Mouse (Mus musculus): ENCODE measurements around the gene Sv2a. TPM values are rescaled to one million over a fixed set of nuclear protein-coding genes. Genes with fewer than 3 reads are reported as not detected.
"Not testable (repeated sequence)": the region's sequence is repeated elsewhere in the genome, so short reads cannot be mapped to it uniquely, and the experiment has no call there.

The Sv2a gene
- total and polyA plus RNA-seq, 3 experiments: 3.4 to 5.4 (median 4.5) TPM

DNA sequence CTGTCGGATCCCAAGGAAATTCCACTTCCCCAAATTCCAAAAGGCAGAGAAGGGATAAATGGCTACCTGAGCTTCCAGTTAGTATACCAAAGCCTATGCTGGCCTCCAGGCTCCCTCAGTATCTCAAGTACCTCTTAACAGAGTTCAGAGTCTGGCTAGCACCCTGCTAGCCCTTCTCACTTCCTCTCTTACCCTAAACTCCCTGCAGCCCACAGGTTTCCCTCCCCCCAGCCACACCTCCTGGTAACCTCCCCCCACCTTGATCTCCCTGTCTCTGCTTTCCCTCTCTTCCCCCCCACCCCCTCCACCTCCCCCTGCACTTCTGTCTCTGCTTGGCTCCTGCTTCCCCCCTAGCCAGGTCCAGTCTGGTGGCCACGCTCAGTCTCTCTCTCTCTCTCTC is 18.8 kb downstream of the Sv2a start:
- 38% methylated on average over 2 of the region's 2 CpGs for WGBS
- intact Hi-C loops (cut with DNase I): no loop called here

DNA sequence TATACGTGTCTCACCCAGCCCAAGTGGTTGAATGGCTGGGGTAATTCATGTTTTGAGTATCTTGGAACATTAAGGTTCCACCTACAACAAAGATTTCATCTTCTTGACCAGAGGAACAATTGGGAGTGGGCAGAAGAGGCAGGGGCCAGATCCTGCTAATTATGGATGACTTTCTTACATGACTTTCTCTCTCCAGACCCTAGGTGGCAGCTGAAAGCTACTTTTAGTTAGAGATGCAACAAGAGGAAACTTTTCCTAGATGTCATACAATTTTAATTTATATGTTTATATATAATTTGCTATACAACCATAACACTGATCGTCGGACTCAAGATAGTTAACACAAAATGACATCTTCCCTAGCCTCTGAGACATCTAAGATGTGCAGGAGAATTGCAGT is 26.9 kb downstream of the Sv2a start:
- no peaks in the 10 kb centered on the region for H3K27me3 ChIP-seq (ENCODE audit: control insufficient read depth, insufficient read depth, low read length)
- no peak for DNase-seq
- intact Hi-C loops (cut with DNase I): no loop called here
- no peak overlapping the region for H3K27ac ChIP-seq
- TF ChIP-seq CTCF (IDR thresholded peaks at IDR 0.05): peak; percentile 46
- no peak for TF ChIP-seq POLR2A (IDR thresholded peaks at IDR 0.05; ENCODE audit: insufficient read depth, low read depth, low read length)
- no peak for TF ChIP-seq EP300 (IDR thresholded peaks at IDR 0.05; ENCODE audit: insufficient read depth, low read depth, low read length)
- no peaks in the 10 kb centered on the region for H3K4me1 ChIP-seq (ENCODE audit: control insufficient read depth, insufficient read depth, low read length)
- 81% methylated on average over 3 of the region's 3 CpGs for WGBS
- H3K4me3 ChIP-seq: no peak overlapping the region
- H3K9ac ChIP-seq (ENCODE audit: low read depth, low read length): no peak overlapping the region
- H3K79me2 ChIP-seq (replicated peaks; ENCODE audit: control insufficient read depth, insufficient read depth, low read length): no peaks in the 10 kb centered on the region
- H3K36me3 ChIP-seq (ENCODE audit: control insufficient read depth, insufficient read depth, low read length): no peaks in the 10 kb centered on the region

More for the DNA sequence above, 18.8 kb downstream of the Sv2a start:
- no peak overlapping the region for H3K4me3 ChIP-seq
- H3K27me3 ChIP-seq (ENCODE audit: control insufficient read depth, insufficient read depth, low read length): no peaks in the 10 kb centered on the region
- H3K36me3 ChIP-seq (ENCODE audit: control insufficient read depth, insufficient read depth, low read length): no peaks in the 10 kb centered on the region
- no peaks in the 10 kb centered on the region for H3K4me1 ChIP-seq (ENCODE audit: control insufficient read depth, insufficient read depth, low read length)
- H3K9ac ChIP-seq (ENCODE audit: low read depth, low read length): no peak overlapping the region
- H3K27ac ChIP-seq: no peak overlapping the region
- no peaks in the 10 kb centered on the region for H3K79me2 ChIP-seq (replicated peaks; ENCODE audit: control insufficient read depth, insufficient read depth, low read length)
- no peak for DNase-seq
- no peak for TF ChIP-seq EP300 (IDR thresholded peaks at IDR 0.05; ENCODE audit: insufficient read depth, low read depth, low read length)
- no peak for TF ChIP-seq CTCF (IDR thresholded peaks at IDR 0.05)
- TF ChIP-seq POLR2A (IDR thresholded peaks at IDR 0.05; ENCODE audit: insufficient read depth, low read depth, low read length): no peak

DNA sequence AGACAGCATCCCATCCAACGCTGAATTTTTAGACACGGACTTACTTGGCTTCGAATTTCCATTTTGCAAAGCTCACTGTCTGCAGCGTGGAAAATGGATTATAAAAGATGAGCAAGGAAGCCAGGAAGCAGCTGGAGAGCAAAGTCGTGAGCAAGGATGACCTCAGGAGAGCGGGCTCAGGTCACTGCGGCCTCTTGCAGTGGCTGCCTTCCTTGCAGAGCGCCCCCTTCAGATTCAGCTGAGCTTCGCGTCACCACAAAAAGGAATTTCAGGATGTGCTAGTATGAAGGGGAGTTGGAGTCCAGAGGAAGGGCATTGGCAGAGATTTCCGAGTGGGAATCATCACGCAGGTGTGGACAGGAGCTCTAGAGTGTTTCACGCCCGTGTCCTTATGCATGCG is 28.3 kb downstream of the Sv2a start:
- H3K27ac ChIP-seq: no peak overlapping the region
- no peak for DNase-seq
- 28% methylated on average over 15 of the region's 15 CpGs for WGBS
- no peak overlapping the region for H3K4me3 ChIP-seq
- no peaks in the 10 kb centered on the region for H3K79me2 ChIP-seq (replicated peaks; ENCODE audit: control insufficient read depth, insufficient read depth, low read length)
- intact Hi-C loops (cut with DNase I): no loop called here
- TF ChIP-seq CTCF (IDR thresholded peaks at IDR 0.05) (peak; percentile 43), EP300 (IDR thresholded peaks at IDR 0.05; ENCODE audit: insufficient read depth, low read depth, low read length) (no peak)
- no peaks in the 10 kb centered on the region for H3K36me3 ChIP-seq (ENCODE audit: control insufficient read depth, insufficient read depth, low read length)
- H3K4me1 ChIP-seq (ENCODE audit: control insufficient read depth, insufficient read depth, low read length): no peaks in the 10 kb centered on the region
- no peaks in the 10 kb centered on the region for H3K27me3 ChIP-seq (ENCODE audit: control insufficient read depth, insufficient read depth, low read length)
- no peak overlapping the region for H3K9ac ChIP-seq (ENCODE audit: low read depth, low read length)

DNA sequence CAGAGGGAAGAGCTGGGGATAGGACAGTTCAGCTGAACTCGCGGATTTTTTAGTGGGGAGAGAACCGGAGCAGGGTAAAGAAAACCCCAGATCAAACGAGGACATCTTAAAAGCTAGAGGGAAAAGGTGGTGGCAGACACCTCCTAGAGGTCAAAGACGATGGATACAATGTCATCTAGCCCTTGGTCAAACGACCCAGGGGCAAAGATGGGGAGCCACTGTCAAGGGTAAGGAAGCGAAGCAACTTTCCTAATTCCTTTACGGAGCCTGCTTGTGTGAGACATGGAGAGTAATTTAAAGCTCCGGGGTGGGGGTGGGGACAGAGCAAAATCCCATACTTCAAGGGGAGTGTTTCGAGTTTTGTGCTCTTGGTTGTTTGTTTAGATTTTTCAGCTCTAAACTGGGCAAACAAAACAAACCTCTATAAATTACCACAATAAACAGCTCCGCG is 38.3 kb downstream of the Sv2a start:
- intact Hi-C loops (cut with DNase I): loop anchor here (2.0 to 5.0 kb wide), 2 partner anchors 44 to 152 kb away; no protein-coding TSS in a partner anchor

DNA sequence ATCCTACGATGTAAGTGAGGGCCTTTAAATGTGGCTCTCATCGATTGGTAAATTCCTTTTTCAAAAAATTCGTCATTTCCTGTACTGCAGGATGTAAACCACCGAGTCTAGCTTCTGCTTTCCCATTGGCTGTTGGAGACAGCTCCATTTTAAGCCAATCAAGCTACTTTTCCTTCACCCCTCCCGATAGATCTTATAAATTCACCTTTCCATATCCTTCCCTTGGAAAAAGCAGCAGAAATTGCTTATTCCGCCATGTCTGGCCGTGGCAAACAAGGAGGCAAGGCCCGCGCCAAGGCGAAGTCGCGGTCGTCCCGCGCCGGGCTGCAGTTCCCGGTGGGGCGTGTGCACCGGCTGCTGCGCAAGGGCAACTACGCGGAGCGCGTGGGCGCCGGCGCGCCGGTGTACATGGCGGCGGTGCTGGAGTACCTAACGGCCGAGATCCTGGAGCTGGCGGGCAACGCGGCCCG is 38.7 kb downstream of the Sv2a start, which contains the start of the genes Bola1 and Hist2h2ab:
TSS of gene Bola1 (minus strand) at position 49 of the 470 bp plus-strand sequence.
TSS of gene Hist2h2ab (plus strand) at position 205 of the 470 bp plus-strand sequence.
- Histone ChIP-seq H3K9ac (ENCODE audit: low read depth, low read length) (peak within 1 kb of the TSS; percentile 97), H3K36me3 (ENCODE audit: control insufficient read depth, insufficient read depth, low read length) (peaks cover 2% of the 10 kb centered on the region), H3K27me3 (ENCODE audit: control insufficient read depth, insufficient read depth, low read length) (no peaks in the 10 kb centered on the region), H3K27ac (peak within 1 kb of the TSS; percentile 98), H3K4me3 (peak within 1 kb of the TSS; percentile 57), H3K79me2 (replicated peaks; ENCODE audit: control insufficient read depth, insufficient read depth, low read length) (no peaks in the 10 kb centered on the region), H3K4me1 (ENCODE audit: control insufficient read depth, insufficient read depth, low read length) (peaks cover 7% of the 10 kb centered on the region)
- intact Hi-C loops (cut with DNase I): loop anchor here (1.0 to 5.0 kb wide), 4 partner anchors 44 to 327 kb away; partner anchors contain the start of genes Aph1a, BC028528 and Hist2h4
- DNase-seq: peak; percentile 87 to 88
- under 1% methylated on average over 37 of the region's 37 CpGs for WGBS
- TF ChIP-seq EP300 (IDR thresholded peaks at IDR 0.05; ENCODE audit: insufficient read depth, low read depth, low read length) (peak; percentile 31; the same call in 1 of the 2 replicates), POLR2A (IDR thresholded peaks at IDR 0.05; ENCODE audit: insufficient read depth, low read depth, low read length) (peak; percentile 74), CTCF (IDR thresholded peaks at IDR 0.05) (no peak)

More for the DNA sequence above, 38.3 kb downstream of the Sv2a start:
- peak; percentile 54 to 56 for DNase-seq
- peaks cover 7% of the 10 kb centered on the region for H3K4me1 ChIP-seq (ENCODE audit: control insufficient read depth, insufficient read depth, low read length)
- no peak for TF ChIP-seq EP300 (IDR thresholded peaks at IDR 0.05; ENCODE audit: insufficient read depth, low read depth, low read length)
- TF ChIP-seq CTCF (IDR thresholded peaks at IDR 0.05): peak; percentile 53
- no peaks in the 10 kb centered on the region for H3K27me3 ChIP-seq (ENCODE audit: control insufficient read depth, insufficient read depth, low read length)
- H3K27ac ChIP-seq: peak overlapping the region; percentile 98
- peaks cover 2% of the 10 kb centered on the region for H3K36me3 ChIP-seq (ENCODE audit: control insufficient read depth, insufficient read depth, low read length)
- WGBS: under 1% methylated on average over 12 of the region's 12 CpGs
- peak overlapping the region; percentile 57 for H3K4me3 ChIP-seq
- no peaks in the 10 kb centered on the region for H3K79me2 ChIP-seq (replicated peaks; ENCODE audit: control insufficient read depth, insufficient read depth, low read length)
- H3K9ac ChIP-seq (ENCODE audit: low read depth, low read length): peak overlapping the region; percentile 91

DNA sequence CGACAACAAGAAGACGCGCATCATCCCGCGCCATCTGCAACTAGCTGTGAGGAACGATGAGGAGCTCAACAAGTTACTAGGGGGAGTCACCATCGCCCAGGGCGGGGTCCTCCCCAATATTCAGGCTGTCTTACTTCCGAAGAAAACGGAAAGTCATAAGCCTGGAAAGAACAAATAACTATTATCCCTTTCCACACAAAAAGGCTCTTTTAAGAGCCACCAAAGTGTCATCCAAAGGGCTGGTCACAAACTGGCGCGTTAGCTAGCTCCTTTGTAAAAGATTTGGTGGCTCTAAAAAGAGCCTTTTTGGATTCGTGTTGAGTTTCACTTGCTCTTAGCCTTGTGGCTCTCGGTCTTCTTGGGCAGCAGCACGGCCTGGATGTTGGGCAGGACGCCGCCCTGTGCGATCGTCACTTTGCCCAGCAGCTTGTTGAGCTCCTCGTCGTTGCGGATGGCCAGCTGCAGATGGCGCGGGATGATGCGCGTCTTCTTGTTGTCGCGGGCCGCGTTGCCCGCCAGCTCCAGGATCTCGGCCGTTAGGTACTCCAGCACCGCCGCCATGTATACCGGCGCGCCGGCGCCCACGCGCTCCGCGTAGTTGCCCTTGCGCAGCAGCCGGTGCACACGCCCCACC is 39.3 kb downstream of the Sv2a start:
- Histone ChIP-seq H3K27ac (peak overlapping the region; percentile 98), H3K9ac (ENCODE audit: low read depth, low read length) (peak overlapping the region; percentile 97), H3K4me3 (peak overlapping the region; percentile 57)
- intact Hi-C loops (cut with DNase I): loop anchor here (1.0 to 5.0 kb wide), 2 partner anchors 43 to 328 kb away; partner anchors contain the start of genes Aph1a, BC028528 and Hist2h4
- not testable (repeated sequence) for DNase-seq; H3K4me1 ChIP-seq (ENCODE audit: control insufficient read depth, insufficient read depth, low read length); H3K36me3 ChIP-seq (ENCODE audit: control insufficient read depth, insufficient read depth, low read length); H3K79me2 ChIP-seq (replicated peaks; ENCODE audit: control insufficient read depth, insufficient read depth, low read length); H3K27me3 ChIP-seq (ENCODE audit: control insufficient read depth, insufficient read depth, low read length)
- WGBS: under 1% methylated on average over 42 of the region's 47 CpGs

Data from heart, adult 2 months (tissue).